25 mouse cellular contexts compared by ENCODE assay signal in the genomic region with DNA sequence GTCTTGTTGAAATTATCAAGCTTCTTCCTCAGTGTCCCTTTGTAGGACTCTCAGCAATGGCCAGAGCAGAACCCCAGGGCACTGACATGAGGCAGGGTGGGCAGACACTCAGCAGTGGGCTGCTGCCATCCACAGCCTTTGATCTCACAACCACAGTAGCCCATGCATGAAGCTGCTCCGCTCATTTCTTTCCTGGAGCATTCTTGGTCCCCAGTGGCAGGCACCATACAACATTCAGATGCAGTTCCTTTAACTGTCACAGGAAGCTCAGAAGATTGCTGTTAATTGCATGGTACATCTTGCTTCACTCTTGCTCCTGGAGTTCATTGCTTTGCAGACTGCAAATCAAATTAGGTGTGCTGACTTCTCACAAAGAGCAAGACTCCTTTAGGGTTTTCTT. TPM values are rescaled to one million over a fixed set of nuclear protein-coding genes. Genes with fewer than 3 reads are reported as not detected.
DNase-seq lines count a peak whose midpoint lies in the region; ATAC-seq and TF ChIP-seq lines count a peak whose summit lies in the region.
"Had no signal": no experiment of that assay in that cellular context is flagged by ENCODE, and none has a peak within 500 bp of the region (broad histone marks: within the 10 kb centered on the region; RNA-seq: fewer than 3 reads in every experiment).

No protein-coding gene starts in this region.

- no peaks in the 10 kb centered on the region for H3K9me3 ChIP-seq in heart, embryonic 10.5 days
- H3K9me3 ChIP-seq in hindbrain, embryonic 14.5 days (ENCODE audit: control insufficient read depth, low read length): no peaks in the 10 kb centered on the region
- no peaks in the 10 kb centered on the region for H3K9me3 ChIP-seq in midbrain, embryonic 15.5 days
- H3K9me3 ChIP-seq: kidney, embryonic 15.5 days had no signal

- no peaks in the 10 kb centered on the region; the same call in 1 of the 2 replicates for H3K27me3 ChIP-seq in heart, embryonic 10.5 days (ENCODE audit: insufficient read depth, poor library complexity, severe bottlenecking)
- no peaks in the 10 kb centered on the region for H3K27me3 ChIP-seq in hindbrain, embryonic 14.5 days (ENCODE audit: control insufficient read depth, insufficient read depth, low read length)
- no peaks in the 10 kb centered on the region for H3K27me3 ChIP-seq in midbrain, embryonic 15.5 days (replicated peaks)
- H3K27me3 ChIP-seq: kidney, embryonic 15.5 days had no signal

- peaks cover 9% of the 10 kb centered on the region; the same call in 1 of the 2 replicates for H3K4me1 ChIP-seq in heart, embryonic 10.5 days
- H3K4me1 ChIP-seq in hindbrain, embryonic 14.5 days (replicated peaks; ENCODE audit: control insufficient read depth, insufficient read depth, low read length): peaks cover 17% of the 10 kb centered on the region
- H3K4me1 ChIP-seq in midbrain, embryonic 15.5 days: peaks cover 20% of the 10 kb centered on the region
- H3K4me1 ChIP-seq: kidney, embryonic 15.5 days had no signal

- H3K9ac ChIP-seq in hindbrain, embryonic 14.5 days: no peak overlapping the region
- no peak overlapping the region for H3K9ac ChIP-seq in midbrain, embryonic 15.5 days
- H3K9ac ChIP-seq: kidney, embryonic 15.5 days had no signal

- peak; percentile 24; the same call in 1 of the 2 replicates for ATAC-seq in hindbrain, embryonic 14.5 days (ENCODE audit: low FRiP score)
- peak; percentile 65; the same call in 1 of the 2 replicates for ATAC-seq in midbrain, embryonic 15.5 days (replicated peaks)
- ATAC-seq: intestine, embryonic 16.5 days had no signal

- 67% methylated on average over 1 of the region's 1 CpGs for WGBS in heart, embryonic 10.5 days
- 22% methylated on average over 1 of the region's 1 CpGs for WGBS in hindbrain, embryonic 14.5 days
- 19% methylated on average over 1 of the region's 1 CpGs for WGBS in midbrain, embryonic 15.5 days

- no peaks in the 10 kb centered on the region for H3K36me3 ChIP-seq in heart, embryonic 10.5 days
- H3K36me3 ChIP-seq in hindbrain, embryonic 14.5 days (replicated peaks; ENCODE audit: control insufficient read depth, insufficient read depth): no peaks in the 10 kb centered on the region
- H3K36me3 ChIP-seq in midbrain, embryonic 15.5 days (replicated peaks): no peaks in the 10 kb centered on the region
- H3K36me3 ChIP-seq: kidney, embryonic 15.5 days had no signal

- no peak overlapping the region for H3K27ac ChIP-seq in heart, embryonic 10.5 days
- H3K27ac ChIP-seq in hindbrain, embryonic 14.5 days: 0 out of 2 replicates have a peak overlapping the region, but pooled peaks have one; percentile 62
- H3K27ac ChIP-seq in midbrain, embryonic 15.5 days: peak overlapping the region; percentile 54; the same call in 1 of the 2 replicates
- H3K27ac ChIP-seq: kidney, embryonic 15.5 days; left cerebral cortex, adult 2 months had no signal

- H3K4me3 ChIP-seq in heart, embryonic 10.5 days: no peak overlapping the region
- no peak overlapping the region for H3K4me3 ChIP-seq in hindbrain, embryonic 14.5 days (replicated peaks; ENCODE audit: low read length)
- H3K4me3 ChIP-seq in midbrain, embryonic 15.5 days: no peak overlapping the region
- H3K4me3 ChIP-seq: kidney, embryonic 15.5 days; left cerebral cortex, adult 2 months had no signal

- peak; percentile 23 for DNase-seq in heart, adult 11 months
- DNase-seq in heart, embryonic 10.5 days (ENCODE audit: low spot score): no peak
- peak; percentile 71 for DNase-seq in brain, embryonic 14.5 days (ENCODE audit: low read depth)
- no peak for DNase-seq in hindbrain, embryonic 14.5 days (ENCODE audit: low spot score)
- DNase-seq in testis, postnatal 14 days (ENCODE audit: low spot score): no peak
- no peak for DNase-seq in cerebellum, adult 9-10 months
- DNase-seq: cerebellum, adult 8-10 months; embryo, embryonic 11 days; heart, postnatal 4 days; kidney, postnatal 4 days; layer of hippocampus, adult 9-11 months; left cerebral cortex, postnatal 4 days; liver; lung, postnatal 10 days; right cerebral cortex, postnatal 4 days had no signal

- TF ChIP-seq POLR2A in brain, embryonic 14.5 days (IDR thresholded peaks at IDR 0.05; ENCODE audit: borderline replicate concordance, extremely low read depth, insufficient read depth, insufficient read length, poor library complexity, severe bottlenecking): no peak

- no peak overlapping the region for H3K4me2 ChIP-seq in hindbrain, embryonic 14.5 days (replicated peaks)
- H3K4me2 ChIP-seq in midbrain, embryonic 15.5 days: no peak overlapping the region
- H3K4me2 ChIP-seq: kidney, embryonic 15.5 days had no signal

- no peak for TF ChIP-seq CTCF in brain, embryonic 14.5 days (IDR thresholded peaks at IDR 0.05; ENCODE audit: borderline replicate concordance, extremely low read depth, insufficient read depth, insufficient read length)

RNA-seq across cellular contexts. Expression of a gene that starts 37.7 kb away (rescaled TPM):
- polyA plus RNA-seq in heart, embryonic 10.5 days (2016; fragmentation: Nextera tagmentation; extraction: Ambion mirVana): not detected in 2 replicates
- polyA plus RNA-seq in brain, embryonic 14.5 days (2012; rRNA removed): not detected in 2 replicates
- not detected in 2 replicates for polyA plus RNA-seq in hindbrain, embryonic 14.5 days (2014; fragmentation: Nextera tagmentation; extraction: Ambion mirVana)
- not detected in 2 replicates for polyA plus RNA-seq in midbrain, embryonic 15.5 days (2015; fragmentation: Nextera tagmentation; extraction: Ambion mirVana)
- polyA plus RNA-seq: embryonic facial prominence, embryonic 14.5 days; heart, embryonic 14.5 days; intestine, embryonic 16.5 days; kidney, embryonic 15.5 days; liver, embryonic 16.5 days; stomach, embryonic 16.5 days; thymus, postnatal 0 days; urinary bladder, adult 2 months had no signal

Comparison
In these comparisons a context has a peak if more than half of its experiments do, and no peak if none do; other contexts are left out.
1. DNase-seq: peak in heart, adult 11 months (single experiment) and brain, embryonic 14.5 days (single experiment); none in heart, embryonic 10.5 days (single experiment), hindbrain, embryonic 14.5 days (single experiment), testis, postnatal 14 days (single experiment) and cerebellum, adult 9-10 months (single experiment).